Mouse (Mus musculus) limb, embryonic 12.5 days (tissue): Measurements from ENCODE around the gene Adamtsl5. TPM values are rescaled to one million over a fixed set of nuclear protein-coding genes. Genes with fewer than 3 reads are reported as not detected.

Experiments
- ATAC-seq: fragments of 200-750 bp; cut with Nextera tagmentation; 2 replicates; pipeline ENCODE4 v1.8.0; 2017; ENCODE audit warnings: low read depth, moderate TSS enrichment; ENCODE audit not compliant: insufficient number of reproducible peaks, insufficient read depth, low FRiP score, low TSS enrichment
- H3K27ac ChIP-seq: fragments of 300-500 bp; sonication (generic); 2 replicates; pipeline ENCODE4 v1.5.1; 2016; ENCODE audit warnings: mild to moderate bottlenecking, moderate library complexity
- H3K27me3 ChIP-seq: fragments of 300-500 bp; sonication (generic); 2 replicates; pipeline ENCODE4 v1.6.1; 2016; ENCODE audit warnings: mild to moderate bottlenecking, moderate library complexity
- H3K36me3 ChIP-seq: fragments of 300-500 bp; sonication (generic); 2 replicates; pipeline ENCODE4 v1.6.1; 2016; ENCODE audit warnings: mild to moderate bottlenecking, moderate library complexity
- H3K4me1 ChIP-seq: fragments of 300-500 bp; sonication (generic); replicated peaks from 2 replicates; pipeline ENCODE4 v1.6.1; 2016
- H3K4me2 ChIP-seq: fragments of 300-500 bp; sonication (generic); 2 replicates; pipeline ENCODE4 v1.6.1; 2016; ENCODE audit warnings: mild to moderate bottlenecking, moderate library complexity
- H3K4me3 ChIP-seq: fragments of 300-500 bp; sonication (generic); replicated peaks from 2 replicates; pipeline ENCODE4 v1.5.1; 2016; ENCODE audit warnings: mild to moderate bottlenecking
- H3K9ac ChIP-seq: fragments of 300-500 bp; sonication (generic); replicated peaks from 2 replicates; pipeline ENCODE4 v1.6.1; 2016; ENCODE audit warnings: mild to moderate bottlenecking, moderate library complexity
- H3K9me3 ChIP-seq: fragments of 300-500 bp; sonication (generic); 2 replicates; pipeline ENCODE4 v1.6.1; 2016; ENCODE audit warnings: mild to moderate bottlenecking, moderate library complexity
- WGBS: fragments of 180-500 bp; shearing (Covaris S2); methylation state at CpG from one replicate; pipeline ENCODE4 v1.1.7; 2016; 5-methylcytosine and 5-hydroxymethylcytosine counted together
- polyA plus RNA-seq: library from polyadenylated mRNA; unstranded; fragments of >200 nt; fragmentation: Nextera tagmentation; extraction: Ambion mirVana; gene quantifications from 2 replicates; pipeline ENCODE4 v1.2.1, GENCODE M21; 2016

Adamtsl5 gene
- polyA plus RNA-seq, 1 experiment from 2014 or later: 0.88 TPM

DNA sequence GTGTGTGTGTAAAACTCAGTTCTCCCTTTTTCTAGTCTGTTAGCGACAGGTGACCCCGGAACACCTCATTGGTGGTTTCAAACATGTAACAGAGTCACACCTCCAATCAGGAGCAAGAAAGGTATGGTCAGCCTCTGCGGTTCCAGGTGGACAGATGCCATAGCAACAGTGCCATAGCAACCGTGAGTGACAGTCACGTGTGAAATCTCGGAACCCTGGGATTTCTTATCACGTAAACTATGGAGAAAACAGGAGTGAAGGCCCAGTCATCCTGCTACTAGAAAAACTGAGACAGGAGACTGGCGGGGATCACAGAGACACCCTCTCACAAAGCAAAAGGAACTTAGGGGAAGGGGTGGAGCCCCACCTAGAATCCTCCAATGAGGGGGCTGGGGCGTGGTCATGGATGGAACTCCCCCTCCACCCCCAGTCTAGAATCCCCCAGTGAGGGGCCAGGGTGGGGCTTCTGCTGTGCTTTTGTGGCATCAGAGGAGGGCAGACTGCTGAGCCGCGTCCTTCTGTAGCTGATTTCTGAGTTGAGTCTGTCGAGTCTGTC lies 23.3 kb upstream of the Adamtsl5 start:
- ATAC-seq: peak; percentile 85
- Histone ChIP-seq H3K9ac (peak overlapping the region; percentile 0; the same call in 1 of the 2 replicates), H3K27ac (peak overlapping the region; percentile 59; the same call in 1 of the 2 replicates), H3K4me2 (peak overlapping the region; percentile 48), H3K4me1 (peaks cover 8% of the 10 kb centered on the region; the same call in 1 of the 2 replicates), H3K4me3 (peak overlapping the region; percentile 41), H3K36me3 (no peaks in the 10 kb centered on the region), H3K27me3 (no peaks in the 10 kb centered on the region; the same call in 1 of the 2 replicates), H3K9me3 (no peaks in the 10 kb centered on the region)
- WGBS: 3% methylated on average over 12 of the region's 12 CpGs

DNA sequence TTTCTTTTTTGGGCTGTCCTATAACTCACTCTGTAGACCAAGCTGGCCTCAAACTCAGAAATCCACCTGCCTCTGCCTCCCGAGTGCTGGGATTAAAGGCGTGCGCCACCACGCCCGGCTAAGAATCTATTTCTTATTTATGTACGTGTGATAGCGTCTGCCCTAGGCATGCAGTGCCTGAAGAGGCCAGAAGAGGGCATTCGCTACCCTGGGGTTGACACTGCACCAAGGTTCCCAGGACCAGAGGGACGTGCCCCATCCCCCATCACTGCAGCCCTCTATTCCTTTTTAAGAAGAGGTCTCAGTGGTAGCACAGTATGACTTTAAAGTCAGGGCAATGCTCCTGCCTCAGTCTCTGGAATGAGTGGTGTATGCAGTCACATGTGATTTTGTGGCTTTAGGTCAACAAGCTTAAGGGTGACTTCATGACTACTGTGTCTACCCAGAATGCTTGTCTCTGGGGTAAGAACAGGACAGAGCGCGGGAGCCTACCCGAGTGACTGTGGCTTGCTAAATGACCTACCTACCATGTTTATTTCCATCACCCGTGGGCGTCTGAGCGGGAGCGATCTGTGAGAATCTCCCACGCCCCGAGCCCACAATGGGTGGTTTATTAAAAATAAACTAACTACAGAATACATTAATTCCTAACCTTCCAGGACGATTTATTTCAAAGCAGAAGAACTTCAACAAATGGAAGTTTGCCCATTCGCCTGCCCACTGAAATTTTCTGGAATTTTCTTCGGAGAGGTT lies 22.0 kb upstream of the Adamtsl5 start:
- Histone ChIP-seq H3K27ac (no peak overlapping the region), H3K27me3 (no peaks in the 10 kb centered on the region; the same call in 1 of the 2 replicates), H3K9ac (no peak overlapping the region), H3K9me3 (no peaks in the 10 kb centered on the region), H3K36me3 (no peaks in the 10 kb centered on the region), H3K4me2 (no peak overlapping the region), H3K4me1 (peaks cover 8% of the 10 kb centered on the region; the same call in 1 of the 2 replicates), H3K4me3 (no peak overlapping the region)
- 80% methylated on average over 21 of the region's 21 CpGs for WGBS
- ATAC-seq: no peak

DNA sequence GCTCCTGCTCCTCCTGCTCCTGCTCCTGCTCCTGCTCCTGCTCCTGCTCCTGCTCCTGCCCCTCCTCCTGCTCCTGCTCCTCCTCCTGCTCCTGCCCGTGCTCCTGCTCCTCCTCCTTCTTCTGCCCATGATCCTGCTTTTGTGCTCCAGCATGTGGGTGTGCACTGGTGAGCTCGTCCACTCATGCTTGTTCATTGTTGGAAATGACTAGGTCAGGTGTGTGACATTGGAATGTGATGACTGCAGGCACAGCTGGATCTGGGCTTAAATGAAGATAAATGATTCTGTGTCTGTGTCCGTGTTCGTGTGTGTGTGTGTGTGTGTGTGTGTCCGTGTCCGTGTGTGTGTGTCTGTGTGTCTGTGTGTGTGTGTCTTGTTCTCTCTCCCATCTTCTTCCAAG lies 20.2 kb upstream of the Adamtsl5 start:
- 83% methylated on average over 6 of the region's 6 CpGs for WGBS
- Histone ChIP-seq H3K9me3 (no peaks in the 10 kb centered on the region), H3K27me3 (peaks cover 16% of the 10 kb centered on the region)

DNA sequence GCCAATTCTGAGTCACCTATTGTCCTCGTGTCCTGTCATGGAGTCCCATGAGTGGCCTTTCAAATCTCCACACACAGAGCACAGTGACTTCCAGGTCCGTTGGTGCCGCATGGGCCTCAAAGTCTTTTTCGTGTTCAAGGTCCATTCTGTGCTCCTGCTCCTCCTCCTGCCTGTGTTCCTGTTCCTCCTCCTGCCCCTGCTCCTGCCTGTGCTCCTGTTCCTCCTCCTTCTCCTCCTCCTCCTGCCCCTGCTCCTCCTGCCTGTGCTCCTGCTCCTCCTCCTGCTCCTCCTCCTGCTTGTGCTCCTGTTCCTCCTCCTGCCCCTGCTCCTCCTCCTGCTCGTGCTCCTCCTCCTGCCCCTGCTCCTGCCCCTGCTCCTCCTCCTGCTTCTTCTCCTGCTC lies 19.7 kb upstream of the Adamtsl5 start:
- Histone ChIP-seq H3K27me3 (peaks cover 18% of the 10 kb centered on the region), H3K4me2 (no peak overlapping the region), H3K4me3 (no peak overlapping the region), H3K27ac (no peak overlapping the region), H3K36me3 (no peaks in the 10 kb centered on the region), H3K9ac (no peak overlapping the region), H3K9me3 (no peaks in the 10 kb centered on the region), H3K4me1 (peaks cover 8% of the 10 kb centered on the region; the same call in 1 of the 2 replicates)
- no peak for ATAC-seq
- WGBS: 70% methylated on average over 5 of the region's 5 CpGs

More for the DNA sequence above, 20.2 kb upstream of the Adamtsl5 start:
- Histone ChIP-seq H3K4me1 (peaks cover 8% of the 10 kb centered on the region; the same call in 1 of the 2 replicates), H3K27ac (no peak overlapping the region), H3K9ac (no peak overlapping the region), H3K4me3 (no peak overlapping the region), H3K36me3 (no peaks in the 10 kb centered on the region), H3K4me2 (no peak overlapping the region)
- ATAC-seq: no peak

DNA sequence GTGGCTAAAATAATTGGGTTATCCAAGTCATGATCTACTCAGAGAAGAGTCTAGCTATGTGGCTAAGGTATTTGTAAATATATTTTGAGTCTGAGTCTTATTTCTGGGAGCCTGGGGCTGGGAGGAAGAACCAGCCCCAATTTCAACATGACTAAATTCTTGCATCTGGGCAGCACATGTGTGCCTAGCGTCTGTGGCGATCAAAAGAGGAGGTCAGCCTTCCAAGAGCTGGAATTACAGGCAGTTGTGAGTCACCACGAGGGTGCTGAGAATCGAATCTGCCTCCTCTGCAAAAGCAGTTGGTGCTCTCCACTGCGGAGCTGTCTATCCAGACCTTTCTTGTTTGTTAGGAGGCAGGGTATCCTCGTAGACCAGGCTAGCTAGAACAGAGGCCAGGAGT lies 17.5 kb upstream of the Adamtsl5 start:
- H3K27ac ChIP-seq: no peak overlapping the region
- WGBS: 50% methylated on average over 6 of the region's 6 CpGs
- no peak overlapping the region for H3K4me3 ChIP-seq
- no peaks in the 10 kb centered on the region for H3K4me1 ChIP-seq
- H3K9ac ChIP-seq: no peak overlapping the region
- no peaks in the 10 kb centered on the region for H3K36me3 ChIP-seq
- H3K27me3 ChIP-seq: peaks cover 30% of the 10 kb centered on the region
- H3K4me2 ChIP-seq: no peak overlapping the region
- no peak for ATAC-seq
- 0 out of 2 replicates have a peak, but pooled peaks cover 6% of the 10 kb centered on the region for H3K9me3 ChIP-seq

- Histone ChIP-seq H3K36me3 (no peaks in the 10 kb centered on the region), H3K27me3 (peaks cover 50% of the 10 kb centered on the region), H3K27ac (no peak overlapping the region), H3K4me1 (no peaks in the 10 kb centered on the region), H3K4me3 (no peak overlapping the region), H3K9ac (no peak overlapping the region), H3K9me3 (0 out of 2 replicates have a peak, but pooled peaks cover 6% of the 10 kb centered on the region), H3K4me2 (no peak overlapping the region)
- no peak for ATAC-seq
- 31% methylated on average over 6 of the region's 6 CpGs for WGBS
Observed at GRCm38 (mm10) chr10:80363734-80364133, 15.5 kb upstream of the Adamtsl5 start.

DNA sequence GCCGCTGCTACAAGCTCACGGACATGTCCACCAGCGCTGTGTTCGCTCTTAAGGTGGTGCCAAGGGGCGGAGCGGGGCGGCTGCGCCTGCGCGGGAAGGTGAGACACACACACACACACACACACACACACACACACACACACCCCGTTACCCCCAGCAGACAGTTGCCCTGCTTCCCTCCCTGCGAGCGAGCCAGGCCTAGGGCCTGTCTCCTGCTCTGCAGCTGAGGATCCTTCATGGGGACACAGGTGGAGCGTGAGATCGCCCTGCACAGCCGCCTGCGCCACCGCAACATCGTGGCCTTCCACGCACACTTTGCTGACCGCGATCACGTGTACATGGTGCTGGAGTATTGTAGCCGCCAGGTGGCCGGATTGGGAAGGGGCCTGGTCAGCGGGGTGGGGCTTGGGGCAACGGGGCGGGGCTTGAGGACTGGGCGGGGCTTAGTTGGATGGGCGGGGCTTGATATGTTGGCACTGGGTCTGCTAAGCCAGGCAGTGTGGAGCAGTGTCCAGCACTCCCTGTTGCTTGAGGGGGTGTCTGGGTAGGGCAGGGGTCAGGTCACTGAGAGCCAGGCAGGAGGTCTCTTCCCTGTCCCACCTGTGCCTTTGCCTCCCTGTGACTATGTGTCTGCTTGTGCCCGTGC lies 9.9 kb upstream of the Adamtsl5 start:
- WGBS: 7% methylated on average over 28 of the region's 31 CpGs
- H3K4me3 ChIP-seq: peak overlapping the region; percentile 32
- 0 out of 2 replicates have a peak, but pooled peaks cover 6% of the 10 kb centered on the region for H3K9me3 ChIP-seq
- peaks cover 22% of the 10 kb centered on the region for H3K4me1 ChIP-seq
- peaks cover 90% of the 10 kb centered on the region for H3K27me3 ChIP-seq
- H3K27ac ChIP-seq: no peak overlapping the region
- no peak overlapping the region; the same call in 1 of the 2 replicates for H3K9ac ChIP-seq
- H3K4me2 ChIP-seq: peak overlapping the region; percentile 53
- 0 out of 2 replicates have a peak, but pooled peaks have one; percentile 13 for ATAC-seq
- H3K36me3 ChIP-seq: no peaks in the 10 kb centered on the region

- peaks cover 22% of the 10 kb centered on the region for H3K4me1 ChIP-seq
- no peaks in the 10 kb centered on the region for H3K36me3 ChIP-seq
- peak overlapping the region; percentile 78 for H3K4me2 ChIP-seq
- H3K9ac ChIP-seq: no peak overlapping the region
- peaks cover 90% of the 10 kb centered on the region for H3K27me3 ChIP-seq
- no peak overlapping the region for H3K27ac ChIP-seq
- 37% methylated on average over 7 of the region's 7 CpGs for WGBS
- no peak for ATAC-seq
- H3K4me3 ChIP-seq: peak overlapping the region; percentile 46
- H3K9me3 ChIP-seq: 0 out of 2 replicates have a peak, but pooled peaks cover 4% of the 10 kb centered on the region
Observed at GRCm38 (mm10) chr10:80357336-80357735, 9.1 kb upstream of the Adamtsl5 start.

DNA sequence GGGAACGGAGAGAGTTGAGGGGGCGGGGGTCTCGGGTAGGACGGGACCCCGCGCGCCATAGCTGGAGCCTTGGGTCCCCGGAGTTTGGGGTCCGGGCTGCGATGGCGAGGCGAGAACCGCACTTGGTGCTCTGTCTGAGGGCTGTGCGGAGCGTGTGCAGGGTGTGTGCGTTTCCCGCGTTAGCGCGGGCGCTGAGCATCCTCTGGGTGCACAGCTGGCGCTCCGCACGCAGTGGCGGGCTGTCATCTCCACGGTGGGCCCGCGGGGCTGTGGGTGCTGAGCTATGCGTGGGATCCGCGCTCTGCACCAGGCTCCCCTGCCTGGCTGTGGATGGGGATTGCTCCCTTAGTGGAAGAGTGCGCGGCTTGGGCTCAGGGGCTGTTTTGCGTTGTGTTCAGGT lies 8.5 kb upstream of the Adamtsl5 start:
- Histone ChIP-seq H3K27ac (no peak overlapping the region), H3K4me2 (peak overlapping the region; percentile 78), H3K4me3 (peak overlapping the region; percentile 46), H3K36me3 (no peaks in the 10 kb centered on the region), H3K9me3 (no peaks in the 10 kb centered on the region), H3K27me3 (peaks cover 95% of the 10 kb centered on the region), H3K4me1 (peaks cover 22% of the 10 kb centered on the region), H3K9ac (peak overlapping the region; percentile 50)
- no peak for ATAC-seq
- 3% methylated on average over 34 of the region's 34 CpGs for WGBS

GRCm38 (mm10) chr10:80356001-80356682 lies 7.9 kb upstream of the Adamtsl5 start, which contains the start of gene Plk5:
Plk5 (plus strand) TSS chr10:80356459.
- 2% methylated on average over 53 of the region's 53 CpGs for WGBS
- Histone ChIP-seq H3K4me1 (peaks cover 22% of the 10 kb centered on the region), H3K4me2 (peak within 1 kb of the TSS; percentile 78), H3K27me3 (peaks cover 100% of the 10 kb centered on the region), H3K36me3 (no peaks in the 10 kb centered on the region), H3K27ac (no peak within 1 kb of the TSS), H3K9me3 (no peaks in the 10 kb centered on the region), H3K4me3 (peak within 1 kb of the TSS; percentile 46), H3K9ac (peak within 1 kb of the TSS; percentile 50)
- ATAC-seq: no peak
